Mouse (Mus musculus): ENCODE data around the gene Smim6. TPM values are rescaled to one million over a fixed set of nuclear protein-coding genes. Genes with fewer than 3 reads are reported as not detected.
A peak's percentile ranks its signal among the peaks of the same experiment; 100 is the strongest.

The Smim6 gene
- not detected in 2 replicates for total RNA-seq (2021)
- long read RNA-seq, partial matches to known transcripts, result 0 of 2 reads
- long read RNA-seq, other reads (novel, unspliced or antisense), result 1 of 2 reads

DNA sequence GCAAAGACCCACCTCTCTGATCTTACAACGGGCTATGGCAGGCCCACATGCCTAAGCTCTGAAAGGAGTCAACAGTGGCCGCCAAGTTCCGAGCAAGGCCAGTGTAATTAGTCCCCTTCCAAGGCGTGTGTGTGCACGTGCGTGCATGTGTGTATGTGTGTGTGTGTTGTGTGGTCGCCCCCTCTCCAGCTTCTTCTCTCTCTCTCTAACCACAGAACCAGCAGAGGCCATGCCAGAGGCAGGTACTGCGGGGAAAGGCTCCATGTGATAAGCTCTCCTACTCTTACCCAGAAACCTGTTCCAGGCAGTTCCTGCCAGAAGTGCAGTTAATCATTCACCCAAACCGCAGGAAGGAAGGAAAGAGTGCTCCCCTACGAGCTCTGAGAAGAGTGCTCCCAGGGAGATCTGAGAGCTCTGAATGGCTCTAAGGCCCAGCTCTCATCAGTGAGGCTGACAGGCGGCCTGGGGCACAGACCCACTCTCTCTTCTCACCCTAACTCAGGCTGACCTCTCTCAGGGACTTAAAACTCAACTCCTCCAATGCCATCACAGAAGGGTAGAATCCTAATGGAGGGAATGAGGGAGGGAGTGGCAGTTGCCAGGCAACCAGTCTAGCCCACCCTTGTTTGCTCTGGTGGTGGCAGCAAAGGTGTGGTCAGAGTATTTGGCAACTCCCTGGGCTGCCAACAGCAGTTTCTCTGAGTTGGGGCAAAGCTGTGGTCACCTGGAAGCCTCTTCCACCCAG lies at the start of gene Smim6:
TSS of gene Smim6 (plus strand) at position 386 of the 745 bp plus-strand sequence.
- DNase-seq, result no peak

DNA sequence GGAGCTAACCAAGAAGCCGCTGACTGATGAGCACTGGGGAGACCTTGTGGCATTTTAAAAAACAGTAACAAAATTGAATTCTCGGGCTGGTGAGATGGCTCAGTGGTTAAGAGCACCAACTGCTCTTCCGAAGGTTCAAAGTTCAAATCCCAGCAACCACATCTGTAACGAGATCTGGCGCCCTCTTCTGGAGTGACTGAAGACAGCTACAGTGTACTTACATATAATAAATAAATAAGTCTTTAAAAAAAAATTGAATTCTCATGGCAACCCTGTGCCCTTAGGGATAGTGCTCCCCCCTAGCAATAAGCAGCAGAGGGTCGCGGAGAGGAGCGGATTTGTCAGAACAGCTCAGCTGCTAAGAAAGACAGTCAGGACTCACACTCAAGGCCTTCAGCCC lies 47.9 kb upstream of the Smim6 start:
- no peak for DNase-seq

DNA sequence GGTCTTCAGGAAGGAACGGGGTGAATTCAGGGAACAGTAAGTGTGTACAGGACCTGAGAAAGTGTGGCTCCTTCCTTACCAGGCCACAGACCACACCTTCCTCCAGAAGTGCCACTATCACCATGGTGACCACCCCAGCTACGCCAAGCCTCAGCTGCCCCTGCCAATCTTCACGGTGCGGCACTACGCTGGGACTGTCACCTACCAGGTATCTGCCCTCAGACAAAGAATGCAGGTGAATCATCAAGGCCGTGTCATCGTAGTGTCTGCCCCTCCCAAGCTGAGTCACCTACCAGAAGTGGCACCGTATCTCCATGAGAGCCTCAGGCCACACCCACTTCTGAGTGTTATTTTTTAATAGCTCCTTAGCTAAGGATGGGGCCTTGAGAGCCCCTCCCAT lies 42.4 kb upstream of the Smim6 start:
- DNase-seq, result no peak

DNA sequence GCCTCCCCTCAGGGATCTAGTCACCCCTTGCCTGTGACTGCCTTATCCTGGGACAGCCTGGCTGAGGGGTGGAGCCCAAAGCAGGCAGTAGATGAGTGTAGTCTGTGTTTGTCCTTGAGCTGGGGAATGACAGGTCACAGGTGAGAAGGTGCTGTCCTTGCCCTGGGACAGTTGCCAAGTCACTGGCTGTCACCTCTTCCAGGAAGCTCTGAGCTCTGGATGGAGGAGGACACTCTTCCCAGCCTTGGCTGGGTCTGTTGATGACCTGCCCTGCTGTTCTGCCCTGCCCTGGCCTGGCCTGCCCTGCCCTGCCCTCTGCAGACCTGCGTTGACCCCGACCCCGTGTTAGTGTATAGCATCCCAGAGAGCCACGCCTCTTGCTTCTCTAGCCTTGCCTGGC lies 39.4 kb upstream of the Smim6 start:
- no peak for DNase-seq

DNA sequence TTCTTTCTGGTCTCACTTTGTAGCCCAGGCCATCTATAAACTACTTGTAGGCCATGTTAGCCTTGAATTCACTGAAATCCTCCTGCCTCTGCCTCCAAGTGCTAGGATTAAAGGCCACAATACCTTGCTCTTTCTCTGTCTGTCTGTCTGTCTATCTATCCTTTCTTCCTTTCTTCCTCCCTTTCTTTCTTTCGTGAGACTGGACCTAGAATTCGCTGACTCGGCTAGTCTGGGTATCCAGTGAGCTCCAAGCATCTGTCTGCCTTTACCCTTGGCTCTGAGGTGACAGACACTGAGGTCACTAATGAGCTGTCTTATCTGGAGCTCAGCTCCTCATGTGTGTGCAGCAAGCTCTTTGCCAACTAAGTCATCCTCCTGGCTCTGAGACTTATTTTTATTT lies 35.9 kb upstream of the Smim6 start:
- DNase-seq, result no peak

DNA sequence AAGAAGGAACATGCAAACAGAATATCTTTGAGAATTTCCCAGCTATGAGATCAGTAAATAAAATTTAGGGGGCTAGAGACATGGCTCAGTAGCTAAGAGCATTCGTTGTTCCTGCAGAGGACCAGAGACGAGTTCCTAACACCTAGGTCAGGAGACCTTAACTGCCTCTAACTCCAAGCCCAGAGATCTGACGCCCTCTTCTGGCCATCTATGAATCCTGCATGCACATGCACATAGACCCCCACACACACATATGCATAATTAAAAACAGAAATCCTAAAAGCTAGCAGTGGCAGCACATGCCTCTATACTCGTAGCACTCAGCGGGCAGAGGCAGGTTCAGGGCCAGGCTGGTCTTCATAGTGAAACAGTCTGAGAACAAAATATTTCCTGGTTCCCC lies 35.4 kb upstream of the Smim6 start:
- no peak for DNase-seq

DNA sequence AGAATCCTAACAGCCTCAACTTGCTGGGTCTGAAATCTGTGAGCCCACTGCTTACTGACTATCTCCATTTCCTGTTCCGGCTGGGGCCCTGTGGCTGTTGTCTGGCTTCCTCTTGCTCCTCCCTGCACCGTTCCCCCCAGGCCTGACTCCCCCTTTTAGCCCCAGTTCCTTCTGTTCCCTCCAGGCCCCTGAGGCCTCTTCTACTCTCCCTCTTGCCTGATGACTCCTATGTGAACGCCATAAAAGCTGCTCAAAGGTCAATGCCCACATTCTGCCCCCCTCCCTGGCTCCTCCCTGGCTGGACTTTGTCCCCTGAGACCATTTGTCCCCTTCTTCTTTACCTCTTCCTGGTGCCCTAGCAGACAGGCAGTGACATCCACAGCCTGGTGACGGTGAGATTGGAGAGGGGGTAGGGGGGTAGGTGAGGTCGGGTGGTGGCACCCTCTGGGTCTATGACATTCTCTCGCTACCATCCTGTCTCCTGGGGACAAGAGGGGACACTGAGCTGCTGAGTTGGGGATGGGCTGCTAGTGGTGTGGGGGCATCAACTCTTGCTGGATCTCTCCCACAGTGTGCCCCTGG lies 34.6 kb upstream of the Smim6 start:
- no peak for DNase-seq

DNA sequence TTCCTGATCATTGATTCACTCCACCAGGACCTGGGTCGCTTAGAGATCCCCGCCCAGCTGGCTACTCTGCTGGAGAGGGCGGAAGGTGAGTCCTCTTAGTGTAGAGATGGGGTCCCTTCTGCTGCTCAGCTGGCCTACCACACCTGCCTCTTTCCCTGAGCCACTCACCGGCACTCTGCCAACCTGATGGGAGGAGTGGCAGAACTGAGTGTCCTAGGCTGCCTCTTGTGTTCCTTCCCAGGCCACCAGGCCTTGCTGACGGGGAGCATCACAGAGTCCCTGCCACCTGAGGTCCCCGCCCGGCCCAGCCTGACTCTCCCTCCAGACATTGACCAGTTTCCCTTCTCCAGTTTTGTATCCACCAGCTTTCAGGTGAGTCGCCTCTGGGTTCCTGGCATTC lies 33.7 kb upstream of the Smim6 start:
- DNase-seq, result no peak

DNA sequence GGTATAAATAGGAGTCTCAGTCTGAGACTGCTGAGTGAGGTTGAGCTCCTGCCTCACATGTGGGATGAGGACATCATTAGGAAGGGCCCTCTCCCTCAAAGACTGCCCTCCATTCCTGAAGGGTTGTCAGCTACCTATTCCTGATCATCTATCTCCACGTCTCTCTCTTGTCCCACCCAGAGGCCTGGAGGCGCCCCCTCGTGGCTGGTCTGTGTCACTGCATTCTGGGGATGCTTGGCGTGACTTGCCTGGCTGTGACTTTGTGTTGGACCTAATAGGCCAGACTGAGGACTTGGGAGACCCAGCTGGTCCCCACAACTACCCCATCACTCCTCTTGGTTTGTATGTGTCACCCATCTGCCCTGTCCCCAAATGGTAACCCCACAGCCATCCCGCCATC lies 30.8 kb upstream of the Smim6 start:
- DNase-seq, result peak; percentile 62

DNA sequence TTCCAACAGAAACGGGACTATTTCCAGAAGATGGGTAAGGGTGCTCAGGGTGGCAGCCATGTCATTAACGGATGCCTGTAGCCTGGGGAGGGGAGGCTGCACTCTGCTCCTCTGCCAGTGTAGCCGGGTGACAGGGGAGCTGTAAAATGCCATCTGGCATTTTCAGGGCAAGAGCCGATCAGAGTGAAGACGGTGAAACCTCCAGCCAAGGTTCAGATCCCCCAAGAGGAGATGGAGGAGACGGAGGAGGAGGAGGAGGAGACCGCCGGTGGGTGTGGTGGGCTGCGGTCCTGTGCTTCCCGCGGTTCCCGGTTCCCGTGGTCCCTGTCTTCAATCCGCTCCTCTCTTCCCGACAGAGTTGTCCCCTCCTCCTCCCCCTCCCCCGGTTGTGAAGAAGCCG lies 28.6 kb upstream of the Smim6 start:
- no peak for DNase-seq

DNA sequence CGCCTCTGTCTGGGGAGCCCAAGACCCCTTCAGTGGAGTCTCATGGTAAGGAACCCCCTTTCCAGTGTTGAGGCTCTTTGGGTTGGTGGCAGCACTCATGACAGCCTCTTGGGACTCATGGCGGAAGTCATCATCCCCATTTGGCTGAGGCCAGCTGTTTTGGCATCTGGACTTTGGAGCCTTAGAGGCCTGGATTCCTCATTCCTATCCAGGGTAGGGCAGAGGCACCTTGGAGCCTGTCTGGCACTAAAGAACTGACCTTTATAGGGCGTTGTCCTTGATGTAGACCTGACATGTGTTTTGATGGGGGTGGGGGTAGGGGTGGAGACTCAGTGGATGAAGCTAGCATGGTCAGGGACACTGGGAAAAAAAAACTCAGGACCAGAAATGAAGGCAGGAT lies 27.5 kb upstream of the Smim6 start:
- DNase-seq, result no peak

DNA sequence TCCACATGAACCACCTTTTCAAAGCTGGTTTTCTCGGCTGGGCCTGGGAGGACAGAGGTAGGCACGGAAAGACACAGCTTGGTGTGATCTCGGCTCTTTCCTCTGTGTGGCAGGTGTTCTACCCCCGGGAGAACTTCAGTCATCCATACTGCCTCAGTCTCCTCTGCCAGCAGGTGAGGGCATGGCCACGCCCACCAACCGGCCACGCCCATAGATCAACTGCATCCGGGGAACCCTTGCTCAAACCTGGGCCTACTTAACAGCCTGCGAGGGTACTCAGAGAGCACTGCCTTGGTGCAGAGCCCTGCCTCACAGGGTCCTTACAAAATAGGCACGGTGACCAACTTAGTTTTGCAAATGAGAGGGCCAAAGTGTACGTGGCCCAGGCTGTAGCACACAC lies 26.5 kb upstream of the Smim6 start:
- no peak for DNase-seq

DNA sequence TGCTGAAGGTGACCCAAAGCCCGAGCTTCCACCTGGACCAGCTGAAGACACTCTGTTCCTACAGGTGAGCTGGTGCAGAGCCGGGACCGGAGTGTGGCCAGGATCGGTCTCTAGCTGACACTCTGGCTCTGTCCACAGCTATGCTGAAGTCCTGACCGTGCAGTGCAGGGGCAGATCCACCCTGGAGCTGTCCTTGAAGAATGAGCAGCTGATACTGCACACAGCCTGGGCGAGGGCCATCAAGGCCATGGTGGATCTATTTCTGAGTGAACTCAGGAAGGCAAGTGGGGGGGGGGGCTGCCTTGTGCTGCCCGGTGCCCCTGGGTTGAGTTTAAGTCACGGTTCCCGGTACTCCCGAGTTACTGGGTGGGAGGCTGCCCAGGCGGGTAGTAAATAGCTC lies 25.4 kb upstream of the Smim6 start:
- peak; percentile 25 for DNase-seq

DNA sequence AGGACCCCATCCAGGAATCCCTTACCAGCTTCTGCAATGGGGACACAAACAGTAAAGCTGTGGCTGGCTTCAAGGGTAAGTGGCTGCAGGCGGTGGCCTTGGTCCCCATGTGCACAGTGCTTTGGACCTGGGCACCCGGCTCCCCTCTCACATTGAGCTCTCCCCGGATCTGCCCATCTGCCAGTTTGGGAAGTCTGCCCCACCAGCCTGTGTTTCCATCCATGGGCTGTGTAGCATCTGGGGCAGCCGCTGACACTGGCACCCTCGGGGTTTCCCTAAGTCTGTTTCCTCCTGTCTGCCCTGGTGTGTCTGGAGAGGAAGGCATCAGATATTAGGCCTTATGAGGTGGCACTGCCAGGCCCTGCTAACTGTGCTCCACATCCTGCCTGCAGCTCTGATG lies 23.8 kb upstream of the Smim6 start:
- DNase-seq, result no peak

DNA sequence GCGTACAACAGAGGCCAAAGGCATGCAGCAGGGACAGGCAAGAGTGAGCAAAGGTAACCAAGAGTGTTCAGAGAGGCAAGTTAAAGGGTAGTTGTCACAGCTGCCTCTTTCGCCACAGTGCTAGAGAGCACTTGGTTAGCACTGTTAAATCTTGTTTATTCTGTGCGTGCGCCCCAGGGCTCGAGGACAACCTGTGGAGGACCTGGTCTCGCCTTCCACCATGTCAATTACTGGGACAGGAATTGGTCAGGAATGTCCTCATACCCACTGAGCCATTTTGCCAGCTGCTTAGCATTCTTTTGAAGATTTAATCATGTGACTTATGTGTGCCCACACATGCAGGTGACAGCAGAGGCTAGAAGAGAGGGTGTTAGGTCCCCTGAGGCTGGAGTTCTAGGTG lies 22.7 kb upstream of the Smim6 start:
- DNase-seq, result no peak

DNA sequence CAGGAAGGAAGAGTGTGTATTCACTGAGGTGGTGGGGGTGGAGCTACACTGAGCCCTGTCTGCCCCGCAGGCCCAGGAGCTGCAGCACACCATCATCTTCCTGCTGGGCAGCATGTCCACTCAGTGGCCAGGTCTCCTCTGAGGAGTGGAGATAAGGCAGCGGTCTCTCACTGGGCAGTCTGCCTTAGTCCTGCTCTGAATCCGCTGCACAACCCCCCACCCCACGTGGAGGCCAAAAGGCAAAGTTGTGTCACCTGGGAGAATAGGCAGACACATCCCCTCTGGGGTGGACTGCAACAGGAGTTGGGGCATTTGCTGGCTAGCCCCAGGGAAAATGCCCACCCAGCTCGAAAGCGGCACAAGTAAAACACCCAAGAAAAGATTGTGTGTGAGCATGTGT lies 19.6 kb upstream of the Smim6 start:
- DNase-seq, result no peak

DNA sequence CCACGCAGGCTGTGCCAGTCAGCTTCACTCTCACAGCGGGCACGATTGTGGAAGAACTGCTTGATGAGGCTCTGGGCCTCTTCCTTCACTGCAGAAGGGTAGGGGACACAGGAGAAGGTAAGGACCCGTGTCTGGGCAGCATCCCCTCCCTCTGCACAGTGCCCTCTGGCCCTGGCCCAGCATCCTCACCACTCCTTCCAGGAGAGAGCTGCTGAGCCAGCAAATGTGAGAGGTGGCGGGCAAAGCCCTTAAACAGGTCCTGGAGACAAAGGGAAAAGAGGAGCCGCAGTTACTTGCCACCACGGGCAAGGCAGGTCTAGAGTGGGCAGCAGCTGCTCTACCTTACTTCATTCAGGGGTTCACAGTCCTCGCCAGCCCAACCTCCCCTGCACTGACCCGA lies 18.7 kb upstream of the Smim6 start:
- no peak for DNase-seq

DNA sequence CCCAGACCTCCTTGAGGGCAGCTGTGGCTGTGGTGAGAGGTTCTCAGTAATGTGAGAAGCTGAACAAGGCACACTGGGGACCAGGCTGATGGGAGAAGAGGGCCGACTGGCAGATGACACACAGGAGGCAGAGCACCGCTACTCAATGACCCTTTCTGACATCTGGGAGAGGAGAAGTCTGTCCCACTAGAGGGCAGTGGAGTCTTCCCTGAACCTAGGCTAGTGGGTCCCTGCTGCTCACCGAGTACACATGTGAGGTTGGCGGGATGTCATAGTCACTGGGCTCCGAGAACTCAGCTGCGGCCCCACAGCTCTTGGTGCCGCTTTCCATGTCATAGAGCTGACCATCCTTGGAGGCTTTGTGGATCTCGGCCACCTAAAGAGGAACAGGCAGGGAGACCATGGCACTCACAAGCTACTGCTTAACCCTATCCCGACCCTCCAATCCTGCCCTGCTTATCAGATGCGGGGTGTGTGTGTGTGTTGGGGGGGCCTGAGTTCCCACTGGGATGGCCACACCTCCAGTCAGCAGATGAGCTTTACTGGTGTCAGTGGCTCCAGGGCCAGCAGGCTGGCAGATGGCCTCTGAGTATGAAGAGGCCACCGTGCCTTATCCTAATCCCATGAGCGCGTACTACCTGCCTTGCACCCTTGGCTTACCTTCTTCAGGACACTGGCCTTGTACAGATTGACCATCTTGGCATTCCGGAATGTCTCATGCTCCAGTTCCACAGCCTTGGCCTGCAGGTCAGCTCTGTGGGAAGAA lies 16.9 kb upstream of the Smim6 start:
- no peak for DNase-seq

DNA sequence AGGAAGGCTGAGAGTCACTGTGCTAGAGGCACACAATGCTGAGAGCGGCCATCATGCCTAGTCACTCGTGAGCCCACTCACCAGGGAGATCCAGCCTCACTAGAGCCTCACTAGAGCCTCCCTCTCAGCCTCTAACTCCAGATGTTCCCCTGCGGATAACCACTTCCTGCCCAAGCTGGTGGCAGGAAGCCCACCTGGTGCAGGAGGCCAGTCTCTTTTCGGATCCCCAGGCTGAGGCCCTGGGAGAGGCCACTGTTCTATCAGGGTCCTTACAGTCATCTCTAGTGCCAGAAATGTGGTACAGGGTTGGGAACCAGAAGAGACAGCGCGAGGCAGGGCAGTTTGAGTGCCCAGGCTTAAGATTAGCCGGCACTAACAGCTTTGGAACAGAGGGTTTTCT lies 13.4 kb upstream of the Smim6 start:
- DNase-seq, result no peak

DNA sequence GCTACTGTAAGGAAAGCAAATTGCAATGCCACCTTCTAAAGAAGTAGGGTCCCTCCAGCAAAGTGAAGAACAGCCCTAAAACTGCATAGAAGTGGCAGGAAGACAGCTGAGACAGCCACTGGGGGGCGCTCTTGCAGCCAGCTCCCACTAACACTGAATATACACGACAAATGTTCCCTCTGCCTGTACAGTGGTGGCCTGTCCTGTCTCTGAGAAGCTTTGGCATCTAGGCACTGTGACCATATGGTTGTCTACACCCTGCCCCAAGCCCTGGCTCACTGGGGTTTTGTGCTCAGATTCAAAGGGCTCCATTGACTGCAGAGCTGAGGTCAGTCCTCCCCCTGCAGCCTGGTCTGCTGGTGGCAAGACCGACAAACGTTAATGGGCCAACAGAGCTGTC lies 12.9 kb upstream of the Smim6 start:
- peak; percentile 34 for DNase-seq

DNA sequence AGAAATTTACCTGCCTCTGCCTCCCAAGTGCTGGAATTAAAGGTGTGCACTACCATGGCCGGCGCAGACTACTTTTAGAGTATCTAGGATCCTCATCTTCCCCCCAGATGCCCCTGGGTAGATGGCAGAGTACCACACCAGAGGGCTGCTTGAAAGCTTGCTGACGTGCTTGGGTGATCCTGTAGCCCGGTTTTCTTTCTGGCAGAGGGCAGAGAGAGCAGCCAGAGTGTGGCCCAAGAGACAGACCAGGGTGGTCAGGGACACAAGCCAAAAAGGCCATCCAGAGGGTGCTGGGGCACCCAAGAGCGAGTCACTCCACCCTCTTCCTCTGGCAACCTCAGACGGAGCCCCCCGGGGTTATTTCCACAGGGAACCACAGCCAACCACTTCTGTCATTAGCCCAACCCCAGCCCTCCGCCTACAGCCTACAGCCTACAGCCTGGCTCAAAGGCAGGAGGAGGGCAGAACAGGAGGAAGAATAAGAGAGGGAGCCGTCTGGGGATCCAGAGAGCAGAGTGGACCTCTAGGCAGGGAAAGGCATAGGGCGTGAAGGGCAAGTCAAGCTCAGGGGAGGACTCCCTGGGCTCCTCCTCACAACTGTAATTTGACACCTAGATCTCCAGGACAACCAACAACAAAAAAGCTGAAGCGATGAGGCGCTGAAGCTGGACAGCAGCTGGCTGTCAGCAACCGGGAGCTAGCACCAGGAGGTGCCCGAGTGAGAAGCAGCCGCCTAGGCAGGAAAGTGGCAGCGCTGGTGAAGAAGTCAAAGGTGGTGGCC lies 12.1 kb upstream of the Smim6 start, which contains the start of gene Smim5:
TSS of gene Smim5 (plus strand) at position 481 of the 781 bp plus-strand sequence.
- no peak for DNase-seq

DNA sequence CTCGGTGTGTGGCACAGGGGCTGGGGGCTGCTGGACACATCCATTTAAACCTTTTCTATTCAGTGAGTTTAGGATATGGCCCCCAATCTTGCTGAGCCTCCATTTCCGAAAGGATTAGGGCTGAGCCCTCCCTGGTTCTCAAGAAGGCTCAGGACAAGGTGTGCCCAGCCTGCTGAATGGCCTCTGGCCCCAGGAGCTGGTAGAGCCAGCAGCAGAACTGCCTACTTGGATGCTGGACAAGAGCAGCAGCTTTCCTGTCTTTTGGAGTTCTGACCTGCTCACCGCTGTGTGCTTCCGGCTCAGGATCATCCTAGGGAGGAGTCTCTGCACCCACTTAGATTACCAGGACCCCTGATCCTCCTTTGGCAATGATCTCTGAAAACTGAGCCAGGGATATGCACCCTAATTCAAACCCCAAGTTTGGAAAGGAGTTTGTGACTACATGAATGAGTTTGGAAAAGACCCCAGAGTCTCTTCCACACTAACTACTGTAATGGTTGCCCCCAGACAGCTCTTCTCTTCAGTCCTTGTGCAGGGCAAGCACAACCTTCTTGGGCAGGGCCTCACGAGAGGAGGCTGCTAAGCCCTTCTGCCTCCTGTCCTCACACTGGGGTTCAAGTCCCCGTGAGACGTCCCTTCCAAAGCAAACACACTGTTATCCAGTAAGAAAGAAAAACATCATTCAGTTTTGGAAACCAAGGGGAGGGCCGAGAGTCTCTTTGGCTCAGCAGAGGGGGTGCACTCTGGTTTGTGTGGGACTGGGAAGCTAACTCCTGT lies 11.1 kb upstream of the Smim6 start:
- DNase-seq, result no peak

Measured in adrenal gland, postnatal 25 days (tissue).